Mouse (Mus musculus) adrenal gland, adult 10 weeks (tissue): ENCODE data around the gene Naxe. TPM values are rescaled to one million over a fixed set of nuclear protein-coding genes. Genes with fewer than 3 reads are reported as not detected.

ENCODE experiments used
- polyA plus RNA-seq: library from polyadenylated mRNA; stranded (reverse); fragments of 350-450 nt; fragmentation: Illumina TruSeq; extraction: RNeasy Lipid Tissue Mini Kit (QIAGEN cat#74804); gene quantifications from one replicate; pipeline ENCODE4 v1.2.3, GENCODE M21; 2014; ENCODE audit warnings: low read depth, low replicate concordance

Gene Naxe
- polyA plus RNA-seq: 37.4 TPM

DNA sequence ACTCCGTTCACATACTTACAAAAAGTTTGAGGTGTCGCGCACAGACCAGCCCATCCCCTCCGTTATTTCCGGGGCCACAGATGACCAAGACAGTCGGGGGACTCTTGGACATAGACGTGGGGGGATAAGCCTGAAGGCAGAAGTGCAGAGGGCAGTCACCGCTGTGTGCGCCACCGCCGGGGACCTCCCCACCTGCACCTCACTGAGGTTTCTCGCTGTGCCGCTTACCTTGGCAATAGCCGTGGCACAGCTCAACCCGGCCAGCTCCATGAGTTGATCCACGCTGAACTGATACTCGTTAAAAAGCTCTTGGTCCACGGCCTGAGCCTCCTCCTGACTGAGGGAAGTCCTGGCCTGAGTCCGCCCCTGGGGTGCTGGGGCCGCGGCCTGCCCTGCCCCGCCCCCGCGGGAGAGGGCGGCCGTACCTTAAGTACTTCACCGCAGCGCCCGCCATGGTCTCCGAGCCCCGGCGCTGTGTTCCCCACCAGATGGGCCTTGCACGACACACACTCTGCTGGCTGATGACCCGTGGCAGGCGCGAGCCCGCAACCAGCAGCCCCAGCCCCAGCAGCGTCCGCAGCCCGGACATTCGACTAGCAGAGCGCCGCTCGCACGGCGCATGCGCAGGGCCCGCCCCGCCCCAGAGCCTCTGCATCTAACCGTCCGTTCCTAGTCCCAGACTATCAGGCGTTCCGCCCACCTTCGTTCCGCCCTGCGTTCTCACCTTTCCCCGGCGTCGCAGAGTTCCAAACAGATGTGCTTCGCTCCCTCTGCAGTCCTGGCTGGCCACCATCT lies at the start of gene Naxe:
Naxe (minus strand) TSS at position 594 of the 795 bp plus-strand sequence.

DNA sequence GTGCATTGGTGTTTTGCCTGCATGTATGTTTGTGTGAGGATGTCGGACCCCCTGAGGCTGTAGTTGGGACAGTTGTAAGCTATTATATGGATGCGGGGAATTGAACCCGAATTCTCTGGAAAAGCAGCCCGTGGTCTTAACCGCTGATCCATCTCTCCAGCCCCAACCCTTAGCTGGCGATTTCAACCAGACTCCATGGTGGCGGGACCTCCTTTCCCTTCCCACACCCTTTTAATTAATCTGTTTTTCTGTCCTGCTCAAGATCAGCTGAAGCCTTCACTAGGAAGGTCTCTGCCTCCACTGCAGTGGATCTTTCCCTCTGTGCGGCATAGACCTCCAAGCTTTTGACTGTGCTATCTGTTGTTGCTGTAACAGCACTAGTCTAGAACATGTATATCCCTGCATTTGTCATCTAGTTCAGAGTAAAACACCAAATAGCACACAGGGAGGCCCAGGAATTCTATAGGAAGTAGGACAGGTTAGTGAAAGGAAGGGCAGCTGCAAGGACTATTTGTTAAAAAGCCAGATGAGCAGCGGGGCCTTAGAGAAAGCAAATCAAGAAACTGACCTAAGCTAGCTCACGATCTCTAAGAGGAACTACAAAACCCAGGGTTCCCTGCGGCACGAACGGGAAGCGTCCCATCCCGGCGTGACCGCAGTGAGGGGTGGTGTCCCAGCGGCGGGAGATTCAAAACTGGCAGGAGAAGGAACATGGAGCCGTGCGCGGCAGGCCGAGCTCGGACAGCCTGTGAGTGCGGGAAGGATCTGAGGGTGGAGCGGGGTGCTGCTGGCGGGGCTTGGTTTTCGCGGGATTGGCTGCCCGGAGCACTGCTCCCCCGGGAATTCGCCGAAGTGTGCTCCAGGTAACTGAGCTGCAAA lies 23.3 kb upstream of the Naxe start, which contains the start of gene Iqgap3:
Iqgap3 (plus strand) TSS at position 627 of the 879 bp plus-strand sequence.

DNA sequence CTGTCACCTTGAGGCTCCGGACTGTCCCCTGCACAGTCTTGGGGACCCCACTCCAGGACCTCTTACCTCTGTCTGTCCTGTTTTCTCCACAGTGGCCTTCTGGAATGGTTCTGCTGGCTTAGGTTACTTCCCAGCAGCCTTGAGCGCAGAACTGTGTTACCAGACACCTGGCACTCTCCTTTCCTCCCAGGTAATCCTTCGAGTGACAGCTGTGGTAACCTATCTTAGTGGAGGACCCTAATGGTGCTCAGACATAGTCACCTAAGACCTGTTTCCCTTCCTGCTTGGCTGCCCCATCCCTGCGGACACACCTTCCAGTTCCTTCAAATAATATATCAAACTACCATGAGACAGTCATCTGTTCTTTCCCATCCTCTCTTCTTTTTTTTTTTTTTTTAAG lies 19.9 kb upstream of the Naxe start, which contains the start of gene Ttc24:
Ttc24 (minus strand) TSS at position 101 of the 400 bp plus-strand sequence.

DNA sequence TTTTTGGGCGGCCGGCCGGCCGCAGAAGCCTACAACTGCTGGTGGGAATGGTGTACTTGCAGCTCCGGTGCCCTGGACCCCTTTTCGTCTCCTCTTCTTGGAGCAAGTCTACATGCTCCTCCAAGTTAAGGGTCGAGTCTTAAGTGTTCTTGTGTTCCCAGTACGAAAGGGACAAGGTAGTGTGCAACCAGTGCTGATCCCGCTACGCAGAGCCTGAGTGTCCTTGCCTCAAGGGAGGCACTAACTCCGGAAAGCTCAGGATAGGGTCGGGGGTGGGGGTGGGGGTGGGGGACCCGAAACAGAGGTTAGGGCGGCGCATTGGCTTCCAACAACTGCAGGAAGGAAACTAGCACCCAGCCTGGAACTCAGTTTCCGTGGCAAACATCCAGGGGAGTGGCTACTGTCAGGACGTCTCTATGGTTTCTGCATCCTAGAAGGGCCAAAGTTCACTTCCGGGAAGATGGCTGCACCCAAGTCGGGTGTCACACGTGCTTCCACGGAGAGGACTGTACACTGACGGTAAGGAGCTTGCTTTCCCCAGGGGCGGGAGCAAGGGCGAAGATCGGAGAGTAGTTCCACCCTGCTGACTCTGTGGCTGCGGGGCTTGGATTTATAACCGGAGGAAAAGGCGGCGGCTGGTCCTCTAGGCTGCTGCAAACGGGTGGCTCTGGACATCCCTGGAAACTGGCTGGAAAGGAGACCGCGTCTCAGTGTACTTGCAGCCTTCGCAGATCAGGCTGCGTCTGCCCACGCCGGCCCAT lies 15.5 kb downstream of the Naxe start, which contains the start of gene Gpatch4:
Gpatch4 (plus strand) TSS at position 448 of the 761 bp plus-strand sequence.

DNA sequence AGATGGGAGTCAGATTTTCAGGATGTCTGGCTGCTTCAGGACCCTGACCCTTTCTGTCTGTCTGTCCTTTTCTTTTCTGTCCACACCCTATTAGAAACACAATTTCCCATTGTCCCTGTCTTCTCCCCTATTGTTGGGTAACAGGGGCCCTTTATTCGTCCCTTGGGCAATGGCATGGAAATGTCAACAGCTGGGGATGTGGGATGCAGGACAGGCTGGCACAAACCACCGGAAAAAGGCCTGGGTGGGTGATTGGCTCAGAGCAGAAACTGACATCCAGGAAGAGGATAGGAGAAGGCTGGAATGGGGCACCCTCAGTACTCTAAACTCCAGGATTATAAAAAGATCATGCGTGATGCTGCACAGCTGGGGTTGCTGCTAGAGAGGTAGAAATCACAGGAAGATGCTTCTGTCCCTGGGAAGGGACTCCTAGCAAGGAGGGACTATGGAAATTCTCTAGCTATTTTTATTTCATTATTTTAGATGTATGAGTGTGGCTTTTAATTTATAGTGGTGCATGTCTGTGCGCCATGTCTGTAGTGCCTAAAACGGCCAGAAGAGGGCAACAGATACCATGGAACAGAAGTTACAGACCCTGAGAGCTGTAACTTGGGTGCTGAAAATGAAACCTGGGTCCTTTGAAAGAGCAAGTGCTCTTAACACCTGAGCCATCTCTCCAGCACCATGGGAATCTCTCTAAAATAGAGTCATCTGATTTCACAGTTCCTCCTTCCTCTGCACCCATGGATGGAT lies 30.7 kb downstream of the Naxe start, which contains the start of gene Hapln2:
Hapln2 (minus strand) TSS at position 150 of the 753 bp plus-strand sequence.

Other genes starting within 250 kb of the Naxe start
- 1.3 TPM for gene Pear1, start 234.2 kb downstream of the Naxe start, polyA plus RNA-seq
- not detected for gene Sh2d2a, start 211.7 kb downstream of the Naxe start, polyA plus RNA-seq
- 4.7 TPM for gene Prcc, start 172.9 kb downstream of the Naxe start, polyA plus RNA-seq
- 152 TPM for gene Hdgf, start 152.2 kb downstream of the Naxe start, polyA plus RNA-seq
- 102 TPM for gene Mrpl24, start 139.0 kb downstream of the Naxe start, polyA plus RNA-seq
- gene Isg20l2, start 128.2 kb downstream of the Naxe start, polyA plus RNA-seq: 19.4 TPM
- 11.0 TPM for gene Rrnad1, start 127.8 kb downstream of the Naxe start, polyA plus RNA-seq
- gene Crabp2, start 109.8 kb downstream of the Naxe start, polyA plus RNA-seq: not detected
- 11.4 TPM for gene Nes, start 87.4 kb downstream of the Naxe start, polyA plus RNA-seq
- 1.7 TPM for gene Bcan, start 58.3 kb downstream of the Naxe start, polyA plus RNA-seq
- gene Hapln2, start 30.9 kb downstream of the Naxe start, polyA plus RNA-seq: not detected
- gene Gpatch4, start 15.4 kb downstream of the Naxe start, polyA plus RNA-seq: 11.0 TPM
- gene Ttc24, start 19.8 kb upstream of the Naxe start, polyA plus RNA-seq: not detected
- gene Iqgap3, start 23.5 kb upstream of the Naxe start, polyA plus RNA-seq: 0.47 TPM
- gene Mef2d, start 83.9 kb upstream of the Naxe start, polyA plus RNA-seq: 17.6 TPM
- not detected for gene Rhbg, start 196.2 kb upstream of the Naxe start, polyA plus RNA-seq
- not detected for gene Gm38392, start 228.7 kb upstream of the Naxe start, polyA plus RNA-seq
- gene Tsacc, start 238.5 kb upstream of the Naxe start, polyA plus RNA-seq: 3.9 TPM
- gene Cct3, start 238.6 kb upstream of the Naxe start, polyA plus RNA-seq: 157 TPM